Mouse (Mus musculus) olfactory bulb, adult 2 months (tissue): ENCODE measurements around the gene Mettl16. TPM values are rescaled to one million over a fixed set of nuclear protein-coding genes. Genes with fewer than 3 reads are reported as not detected.
A peak's percentile ranks its signal among the peaks of the same experiment; 100 is the strongest.
"Not testable (repeated sequence)": the region's sequence is repeated elsewhere in the genome, so short reads cannot be mapped to it uniquely, and the experiment has no call there.

Source experiments
- H3K27ac ChIP-seq: fragments of 200-500 bp; 2 replicates; pipeline ENCODE4 v1.5.1; 2012; ENCODE audit warnings: low read depth, low read length; ENCODE audit not compliant: insufficient read depth
- H3K4me1 ChIP-seq: fragments of 200-500 bp; 2 replicates; pipeline ENCODE4 v1.6.1; 2012; ENCODE audit warnings: low read length; ENCODE audit not compliant: control insufficient read depth, insufficient read depth
- H3K4me3 ChIP-seq: fragments of 200-500 bp; 2 replicates; pipeline ENCODE4 v1.5.1; 2012; ENCODE audit warnings: mild to moderate bottlenecking, low read depth, low read length, moderate library complexity; ENCODE audit not compliant: insufficient read depth
- CTCF ChIP-seq: fragments of 200-500 bp; IDR thresholded peaks from 2 replicates; pipeline ENCODE4 v1.5.1; 2012; ENCODE audit warnings: low read depth, mild to moderate bottlenecking, low read length, moderate library complexity; ENCODE audit not compliant: insufficient read depth
- POLR2A ChIP-seq: fragments of 200-500 bp; IDR thresholded peaks from 2 replicates; pipeline ENCODE4 v1.6.1; 2012; ENCODE audit warnings: mild to moderate bottlenecking, low read depth, low read length, moderate library complexity; ENCODE audit not compliant: insufficient read depth
- WGBS: fragments of 180-500 bp; shearing (Covaris S2); methylation state at CpG from one replicate; pipeline ENCODE4 v1.1.7; 2018; 5-methylcytosine and 5-hydroxymethylcytosine counted together
- polyA plus RNA-seq: library from polyadenylated mRNA; stranded (reverse); fragments of >200 nt; gene quantifications from 2 replicates; pipeline ENCODE4 v1.2.4, GENCODE M21; 2012; ENCODE audit warnings: low replicate concordance; ENCODE audit not compliant: missing spikeins, insufficient read depth, insufficient read length

Mettl16 gene
- polyA plus RNA-seq, 1 experiment = not detected

DNA sequence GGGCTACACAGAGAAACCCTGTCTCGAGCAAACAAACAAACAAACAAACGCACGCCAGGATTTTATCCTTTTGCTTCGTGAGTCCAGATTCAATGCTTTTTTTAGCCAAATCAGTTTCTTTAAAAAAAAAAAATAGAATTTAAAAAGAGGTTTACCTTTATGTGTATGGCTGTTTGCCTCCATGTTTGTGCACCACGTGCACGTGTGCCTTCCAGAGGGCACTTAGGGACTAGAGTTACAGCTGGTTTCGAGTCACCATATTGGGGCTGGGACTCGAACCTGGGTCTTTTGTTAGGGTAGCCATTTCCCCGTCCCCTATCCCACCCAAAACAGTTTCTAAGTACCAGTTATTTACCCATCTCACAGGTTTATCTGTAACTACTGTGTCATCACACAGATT, 593 bp upstream of the Mettl16 start:
- no peak for TF ChIP-seq POLR2A
- no peak for TF ChIP-seq CTCF
- Histone ChIP-seq H3K27ac (no peak overlapping the region), H3K4me1 (peaks cover 8% of the 10 kb centered on the region; the same call in 1 of the 2 replicates), H3K4me3 (no peak overlapping the region)
- 69% methylated on average over 9 of the region's 9 CpGs for WGBS

GRCm38 (mm10) chr11:74771234-74771633, 604 bp downstream of the Mettl16 start:
- Histone ChIP-seq H3K27ac (peak overlapping the region; percentile 57), H3K4me3 (peak overlapping the region; percentile 82), H3K4me1 (peaks cover 8% of the 10 kb centered on the region; the same call in 1 of the 2 replicates)
- WGBS = 12% methylated on average over 8 of the region's 8 CpGs
- TF ChIP-seq CTCF (no peak), POLR2A (no peak)

DNA sequence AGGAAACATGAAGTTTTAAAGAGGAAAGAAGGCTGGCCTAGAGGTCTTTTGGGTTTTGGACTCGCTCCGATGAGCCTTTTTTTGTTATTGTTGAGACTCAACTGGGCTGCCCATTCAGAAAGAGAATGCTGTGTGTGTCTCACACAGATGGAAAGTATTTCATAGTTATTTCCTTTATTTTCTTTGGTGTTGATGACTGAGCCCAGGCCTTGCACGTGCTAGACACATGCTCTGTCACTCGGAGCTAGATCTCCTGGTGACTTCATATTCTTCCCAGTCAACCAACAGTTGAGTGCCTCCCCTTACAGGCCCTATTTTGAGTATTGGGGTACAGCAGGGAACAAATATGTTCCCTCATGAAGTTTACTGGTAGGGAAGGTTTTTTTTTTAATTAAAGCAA, 1.0 kb downstream of the Mettl16 start:
- Histone ChIP-seq H3K4me1 (peaks cover 8% of the 10 kb centered on the region; the same call in 1 of the 2 replicates), H3K27ac (no peak overlapping the region), H3K4me3 (no peak overlapping the region)
- TF ChIP-seq POLR2A (no peak), CTCF (no peak)
- 70% methylated on average over 4 of the region's 4 CpGs for WGBS

DNA sequence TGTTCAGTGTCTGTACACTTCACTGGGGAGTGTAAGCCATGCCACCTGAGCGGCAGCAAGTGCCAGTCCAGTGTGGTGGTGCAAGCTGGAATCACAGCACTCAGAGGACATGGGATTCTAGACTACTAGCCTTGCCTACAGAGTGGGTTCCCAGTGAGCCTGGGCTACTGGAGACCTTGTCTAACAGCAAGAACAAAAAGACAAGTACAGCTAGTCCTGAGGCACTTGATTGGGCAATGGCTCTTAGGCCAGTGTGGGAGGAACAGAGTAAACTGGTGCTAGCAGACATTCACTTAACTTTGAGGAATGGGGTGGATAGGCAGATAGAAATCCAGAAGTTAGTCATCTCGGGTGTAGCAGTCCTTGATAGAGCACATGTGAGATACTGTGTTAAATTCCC, 1.8 kb downstream of the Mettl16 start:
- peaks cover 8% of the 10 kb centered on the region; the same call in 1 of the 2 replicates for H3K4me1 ChIP-seq
- WGBS = 89% methylated on average over 2 of the region's 2 CpGs
- TF ChIP-seq CTCF (no peak), POLR2A (no peak)
- H3K27ac ChIP-seq = no peak overlapping the region
- H3K4me3 ChIP-seq = no peak overlapping the region

GRCm38 (mm10) chr11:74792874-74793273, 22.2 kb downstream of the Mettl16 start:
- TF ChIP-seq POLR2A = no peak
- no peak for TF ChIP-seq CTCF
- Histone ChIP-seq H3K4me3 (no peak overlapping the region), H3K4me1 (no peaks in the 10 kb centered on the region), H3K27ac (no peak overlapping the region)
- 93% methylated on average over 4 of the region's 4 CpGs for WGBS

DNA sequence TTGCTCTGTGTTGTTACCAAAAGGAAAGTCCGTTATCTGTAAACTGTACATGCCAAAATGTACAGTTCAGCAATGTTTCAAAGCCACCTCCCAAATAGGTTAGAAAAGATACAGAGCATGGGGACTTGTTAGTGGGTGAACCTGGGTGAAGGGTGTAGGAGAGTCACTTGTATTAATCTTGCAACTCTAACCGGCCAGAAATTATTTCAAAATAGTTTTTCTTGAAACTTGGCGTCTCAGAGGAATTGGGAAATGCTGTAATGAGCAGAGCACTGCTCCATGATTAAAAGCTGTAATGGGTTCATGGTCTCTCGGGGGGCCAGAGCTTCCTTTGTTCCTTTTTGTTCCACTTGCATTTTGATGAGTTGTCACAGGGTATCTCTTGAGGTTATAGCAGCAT, 30.0 kb downstream of the Mettl16 start:
- TF ChIP-seq CTCF (no peak), POLR2A (no peak)
- Histone ChIP-seq H3K4me3 (no peak overlapping the region), H3K4me1 (no peaks in the 10 kb centered on the region), H3K27ac (no peak overlapping the region)
- 77% methylated on average over 4 of the region's 4 CpGs for WGBS

DNA sequence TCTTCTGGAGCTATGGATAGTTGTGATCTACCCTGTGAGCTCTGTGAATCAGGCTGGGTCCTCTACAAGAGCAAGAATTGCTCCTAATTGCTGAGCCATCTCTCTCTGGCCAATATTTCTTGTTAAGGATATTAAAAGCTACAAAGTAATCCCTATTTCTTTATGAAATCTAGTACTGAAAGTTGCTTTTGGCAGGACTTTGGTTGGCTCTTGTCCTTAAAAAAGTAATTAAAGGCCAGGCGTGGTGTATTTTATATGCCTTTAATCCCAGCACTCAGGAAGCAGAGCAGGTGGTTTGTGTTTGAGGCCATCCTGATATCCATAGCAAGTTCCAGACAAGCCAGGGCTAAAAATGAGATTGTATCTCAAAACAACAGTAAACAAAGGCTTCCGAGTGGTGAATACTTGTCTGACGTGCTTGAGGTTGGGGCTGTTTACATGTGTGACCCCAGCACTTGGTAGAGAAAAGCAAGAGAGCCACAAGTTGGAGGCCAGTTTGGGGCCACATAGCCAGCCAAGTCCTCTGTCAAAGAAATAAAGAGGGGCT, 33.5 kb downstream of the Mettl16 start:
- Histone ChIP-seq H3K4me1 (no peaks in the 10 kb centered on the region), H3K4me3 (no peak overlapping the region), H3K27ac (no peak overlapping the region)
- WGBS = 80% methylated on average over 3 of the region's 3 CpGs
- TF ChIP-seq CTCF = no peak
- no peak for TF ChIP-seq POLR2A

- WGBS = 87% methylated on average over 6 of the region's 6 CpGs
- H3K27ac ChIP-seq = no peak overlapping the region
- H3K4me1 ChIP-seq = no peaks in the 10 kb centered on the region
- H3K4me3 ChIP-seq = no peak overlapping the region
- TF ChIP-seq CTCF (no peak), POLR2A (no peak)
Observed at GRCm38 (mm10) chr11:74807246-74807882, 36.7 kb downstream of the Mettl16 start.

GRCm38 (mm10) chr11:74808251-74808853, 37.7 kb downstream of the Mettl16 start:
- Histone ChIP-seq H3K4me1 (no peaks in the 10 kb centered on the region), H3K4me3 (no peak overlapping the region), H3K27ac (no peak overlapping the region)
- TF ChIP-seq CTCF (no peak), POLR2A (no peak)
- WGBS = 79% methylated on average over 6 of the region's 6 CpGs

- H3K27ac ChIP-seq = no peak overlapping the region
- no peaks in the 10 kb centered on the region for H3K4me1 ChIP-seq
- no peak overlapping the region for H3K4me3 ChIP-seq
- TF ChIP-seq CTCF (no peak), POLR2A (no peak)
Observed at GRCm38 (mm10) chr11:74810134-74810533, 39.5 kb downstream of the Mettl16 start.

DNA sequence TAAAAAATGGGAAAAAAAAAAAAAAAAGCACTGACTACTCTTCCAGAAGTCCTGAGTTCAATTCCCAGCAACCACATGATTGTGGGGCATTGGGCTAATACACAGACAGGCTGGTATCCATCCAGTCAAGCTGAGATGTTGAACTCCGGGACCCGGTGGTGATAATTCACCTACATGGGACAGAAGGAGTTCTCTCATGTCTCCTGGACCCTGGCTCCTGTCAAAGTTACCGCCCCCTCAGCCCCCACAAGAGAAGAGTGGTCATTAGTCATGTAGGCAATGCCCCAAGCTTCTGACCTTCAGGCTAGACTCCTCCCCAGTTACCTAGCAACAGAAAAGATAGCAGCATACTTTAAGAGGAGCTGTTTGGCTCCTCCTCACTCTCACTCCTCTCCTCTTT, 40.4 kb downstream of the Mettl16 start:
- not testable (repeated sequence) for H3K4me3 ChIP-seq, H3K4me1 ChIP-seq, H3K27ac ChIP-seq
- WGBS = 96% methylated on average over 3 of the region's 3 CpGs
